Mouse (Mus musculus) brain, adult 2 months (tissue): ENCODE results near the gene Pcgf3.

ENCODE experiments used
- DNase-seq: peaks from one replicate; pipeline ENCODE4 v3.0.0; 2011; ENCODE audit warnings: low read depth, low spot score

The Pcgf3 gene

DNA sequence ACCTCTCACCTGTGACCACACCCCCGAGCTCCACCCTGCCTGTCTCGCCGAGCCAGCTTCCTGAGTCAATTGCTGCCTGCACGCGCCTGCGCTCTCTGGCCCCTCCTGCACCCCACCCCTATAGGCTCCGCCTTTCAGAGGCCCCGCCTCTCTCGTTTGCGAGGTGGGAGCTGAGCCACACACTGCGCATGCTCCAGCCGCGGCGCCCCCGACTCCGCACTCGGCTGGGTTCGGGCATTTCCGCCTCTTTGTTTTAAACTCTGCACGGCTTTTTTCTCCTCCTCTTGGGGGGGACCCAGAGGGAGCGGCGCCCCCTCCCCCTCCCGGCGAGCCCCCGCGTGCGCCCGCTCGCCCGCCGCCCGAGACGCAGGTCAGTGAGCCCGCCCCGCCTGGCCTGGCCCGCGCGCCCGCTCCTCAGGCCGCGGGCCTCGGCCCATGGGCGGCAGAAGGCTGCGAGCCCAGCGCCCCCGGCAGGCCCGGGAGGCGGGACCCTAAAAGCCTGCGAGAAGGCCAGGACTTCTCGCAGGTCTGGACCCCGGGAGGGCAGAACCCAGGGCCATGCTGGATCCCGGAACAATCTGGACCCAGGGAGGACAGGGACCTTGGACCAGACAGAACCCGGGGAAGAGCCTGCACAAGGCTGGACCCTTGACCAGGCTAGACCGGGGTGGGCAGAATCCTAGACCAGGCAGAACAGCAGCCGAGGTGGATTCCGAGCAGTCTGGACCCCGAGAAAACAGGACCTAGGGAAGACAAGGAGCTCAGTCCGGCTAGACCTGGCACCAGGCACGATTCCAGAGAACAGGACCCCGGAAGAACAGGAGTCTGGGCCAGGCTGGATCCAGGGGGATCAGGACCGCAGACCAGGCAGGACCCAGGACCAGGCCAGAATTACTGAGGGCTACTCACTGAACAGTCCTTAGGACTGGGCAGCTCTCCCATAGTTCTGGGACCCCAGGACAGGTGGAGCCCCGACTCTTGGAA is at the start of gene Pcgf3:
Gene Pcgf3 (plus strand): TSS at position 151 of the 984 bp plus-strand sequence.
- peak; percentile 98 for DNase-seq

GRCm38 (mm10) chr5:108414711-108415110 is 46.3 kb upstream of the Pcgf3 start:
- no peak for DNase-seq

GRCm38 (mm10) chr5:108422741-108423140 is 38.3 kb upstream of the Pcgf3 start:
- no peak for DNase-seq

GRCm38 (mm10) chr5:108423427-108423826 is 37.6 kb upstream of the Pcgf3 start:
- DNase-seq, result no peak

DNA sequence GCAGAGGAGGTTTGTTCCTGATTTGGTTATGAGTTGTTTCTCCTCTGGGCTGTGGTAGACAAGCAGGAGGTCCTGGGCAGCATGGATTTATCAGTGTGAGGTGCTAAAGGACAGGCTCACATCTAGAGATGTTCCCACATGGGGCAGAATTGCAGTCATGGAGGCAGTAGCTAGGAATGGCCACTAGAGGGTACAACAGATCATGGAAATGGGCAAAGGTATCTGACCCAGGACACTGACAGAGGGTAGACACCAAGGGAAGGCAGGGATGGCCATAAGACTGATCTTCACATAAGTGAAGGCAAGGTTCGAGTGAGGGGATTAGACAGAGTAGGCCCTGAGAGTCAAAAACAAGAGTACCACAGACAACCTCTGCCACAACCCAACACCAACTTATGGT is 33.8 kb upstream of the Pcgf3 start:
- DNase-seq, result peak; percentile 74

- no peak for DNase-seq
Observed at GRCm38 (mm10) chr5:108431196-108431595, 29.8 kb upstream of the Pcgf3 start.

DNA sequence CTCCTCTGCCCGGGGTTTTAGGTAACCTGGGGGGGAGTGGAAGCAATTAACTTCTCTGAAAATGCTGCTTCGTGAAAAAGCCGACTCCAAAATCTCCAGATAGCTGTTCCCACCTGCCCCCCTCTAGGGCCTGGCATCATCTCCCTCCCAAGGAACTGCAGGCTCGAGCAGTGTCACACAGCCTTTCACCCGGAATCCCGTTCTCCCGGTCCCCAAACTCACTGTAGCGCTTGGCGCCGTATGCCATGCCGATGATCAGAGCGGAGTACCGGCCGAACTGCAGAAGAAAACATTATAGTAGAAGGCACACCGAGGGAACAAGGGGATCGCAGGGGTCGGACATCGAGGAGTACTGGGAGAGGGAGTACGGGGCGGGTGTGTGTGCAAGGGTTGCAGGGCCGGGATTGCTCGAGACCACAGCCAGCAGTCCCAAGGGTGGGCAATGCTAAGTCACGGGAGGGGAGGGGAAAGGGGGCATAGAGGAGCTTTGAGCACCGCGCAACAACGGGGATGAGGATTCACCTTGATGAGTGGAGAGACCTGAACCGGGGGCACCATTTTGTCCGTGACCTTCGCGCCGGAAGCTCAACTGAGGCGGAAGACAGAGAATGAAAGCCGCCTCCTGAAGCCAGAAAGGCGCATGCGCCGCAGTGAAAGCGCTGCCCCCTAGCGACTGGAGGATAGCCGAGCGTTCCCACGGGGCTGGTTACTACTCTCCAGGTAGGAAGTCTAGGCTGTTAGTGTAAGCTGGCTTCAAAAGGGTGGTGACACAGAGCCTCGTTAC is 27.0 kb upstream of the Pcgf3 start, which contains the start of gene Atp5k:
Gene Atp5k (minus strand): TSS at position 645 of the 784 bp plus-strand sequence.
- DNase-seq, result peak; percentile 96

DNA sequence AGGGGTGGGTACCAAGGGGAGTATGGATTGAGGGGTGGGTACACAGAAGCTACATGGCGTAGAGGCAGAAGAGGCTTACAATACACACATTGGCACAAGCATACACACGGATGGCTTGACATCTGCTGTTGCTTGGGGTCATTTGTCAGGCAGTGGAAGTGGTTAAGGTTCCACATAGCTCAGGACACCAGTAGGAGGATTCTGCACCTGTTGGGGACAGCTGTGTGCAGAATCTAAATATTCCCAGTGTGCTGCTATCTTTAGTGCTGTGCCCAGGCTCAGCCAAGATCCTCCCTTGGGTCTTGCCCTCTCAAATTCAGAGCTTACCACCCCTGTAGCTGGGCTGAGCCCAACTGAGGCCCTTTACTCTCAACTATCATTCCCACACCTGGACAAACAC is 24.9 kb upstream of the Pcgf3 start:
- no peak for DNase-seq

DNA sequence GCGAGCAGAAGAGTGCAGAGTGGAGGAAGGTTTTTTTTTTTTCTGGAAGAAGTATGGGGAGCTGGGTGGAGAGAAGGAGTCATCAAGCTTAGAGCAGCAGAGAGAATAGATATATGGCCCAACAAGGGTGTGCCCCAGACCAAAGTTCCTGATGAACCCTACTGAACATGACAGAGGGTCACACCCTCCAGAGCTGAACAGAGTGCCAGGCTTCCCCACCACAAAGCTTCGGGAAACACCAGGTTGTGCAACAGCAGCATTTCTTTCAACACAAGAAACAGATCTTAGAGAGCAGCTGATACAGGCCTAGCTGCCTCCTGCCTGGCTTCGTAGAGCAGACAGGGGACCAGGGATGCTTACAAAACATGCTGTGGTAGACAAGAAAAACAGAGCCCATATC is 14.1 kb upstream of the Pcgf3 start:
- no peak for DNase-seq

DNA sequence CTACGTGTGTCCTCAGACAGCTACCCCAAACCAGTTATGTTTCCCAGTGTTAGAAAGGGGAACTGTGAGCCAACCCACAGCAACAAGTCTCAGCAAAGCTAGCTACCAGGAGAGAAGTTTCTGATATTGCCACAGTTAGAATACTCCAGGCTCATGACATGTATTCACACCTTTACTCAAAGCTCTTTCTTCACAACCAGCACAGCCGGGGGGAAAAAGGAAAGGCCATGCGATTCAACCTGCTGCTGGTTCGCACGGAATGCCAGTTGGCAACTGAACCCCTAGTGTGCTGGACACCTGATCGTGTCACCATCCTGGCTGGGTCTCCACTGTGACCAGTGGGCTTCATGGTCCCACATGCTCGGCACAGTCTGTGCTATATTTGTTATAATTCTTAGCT is 13.2 kb upstream of the Pcgf3 start:
- no peak for DNase-seq

DNA sequence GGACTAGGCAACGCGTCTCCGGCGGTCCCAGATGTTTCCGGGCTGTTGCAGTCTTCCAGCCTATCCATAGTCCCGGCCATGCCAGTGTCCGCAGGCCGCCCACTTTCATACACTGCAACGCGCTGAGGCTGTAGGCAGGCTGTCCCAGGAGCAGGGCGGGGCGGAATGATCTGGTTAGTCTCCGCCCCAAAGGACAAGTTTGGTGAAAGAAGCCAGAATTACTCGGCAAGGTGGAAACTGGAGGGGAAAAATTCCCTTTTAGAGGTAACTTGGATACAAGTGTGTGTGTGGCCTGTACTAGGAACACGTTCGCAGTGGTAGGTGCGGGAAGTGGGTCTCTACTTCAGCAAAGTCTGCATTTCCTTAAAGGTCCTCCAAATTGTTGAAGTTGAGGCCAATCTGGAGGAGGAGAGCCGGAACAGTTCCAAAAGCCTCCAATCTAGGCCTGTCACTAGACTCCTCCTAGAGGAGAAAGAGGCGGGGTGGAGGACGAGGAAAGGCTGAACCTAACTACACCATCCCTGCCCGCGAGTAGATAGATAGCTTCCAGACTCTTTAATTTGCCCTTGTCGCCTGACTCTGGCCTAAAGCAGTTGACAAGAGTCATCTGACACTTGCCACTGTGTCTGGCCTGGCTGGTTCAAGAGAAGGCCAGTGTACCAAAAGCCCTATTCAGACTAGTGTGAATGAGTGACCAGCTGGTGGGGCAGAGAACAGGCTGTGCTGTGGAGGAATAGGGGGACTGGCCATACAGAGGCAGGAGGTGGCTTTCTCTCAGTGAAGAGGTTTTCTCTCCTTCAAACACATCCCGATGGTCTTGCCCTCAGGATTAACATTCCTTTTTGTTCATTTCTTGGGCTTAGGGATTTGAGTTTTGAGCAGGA is 12.0 kb upstream of the Pcgf3 start, which contains the start of gene Mfsd7a:
Gene Mfsd7a (minus strand): TSS at position 107 of the 884 bp plus-strand sequence.
- peak; percentile 27 for DNase-seq

- no peak for DNase-seq
Observed at GRCm38 (mm10) chr5:108450837-108451540, 10.0 kb upstream of the Pcgf3 start.

- DNase-seq, result no peak
Observed at GRCm38 (mm10) chr5:108451611-108452010, 9.4 kb upstream of the Pcgf3 start.

DNA sequence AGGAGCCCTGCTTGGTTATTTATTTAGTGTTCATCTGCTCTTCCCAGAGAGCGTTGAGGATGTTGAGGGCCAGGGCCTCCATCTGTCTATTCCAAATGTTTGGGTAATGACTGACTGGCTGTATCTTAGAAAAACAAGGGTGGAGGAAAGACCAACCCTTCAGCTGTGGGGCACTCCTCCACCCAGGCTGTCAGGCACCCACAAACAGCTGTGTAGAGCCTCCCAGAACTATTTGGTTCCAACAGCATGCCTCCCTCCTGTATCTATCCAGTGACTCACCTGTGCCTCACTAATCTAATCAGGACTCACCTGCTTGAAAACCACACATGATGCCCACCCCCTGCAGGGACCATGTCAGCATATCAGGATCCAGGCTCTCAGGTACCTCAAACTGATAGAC is 8.6 kb upstream of the Pcgf3 start:
- no peak for DNase-seq

DNA sequence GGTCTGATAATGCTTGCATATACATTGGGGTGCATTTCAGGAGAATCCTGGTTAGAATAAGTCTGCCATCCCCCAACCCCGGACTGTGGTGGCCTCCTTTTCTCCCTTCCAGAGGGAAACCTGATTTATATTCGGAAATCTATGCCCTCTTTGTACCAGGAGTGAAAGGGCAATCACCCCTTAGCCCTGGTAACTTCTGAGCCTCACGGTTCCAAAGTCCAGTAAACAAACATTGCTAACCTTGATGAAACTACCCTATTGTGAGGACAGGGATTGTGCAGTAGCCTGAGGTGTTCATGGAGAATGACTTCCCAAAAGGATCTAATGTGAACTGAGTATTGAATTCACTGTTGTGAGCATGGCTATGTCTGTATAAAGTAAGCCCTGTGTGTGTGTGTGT is 6.9 kb upstream of the Pcgf3 start:
- DNase-seq, result no peak

- DNase-seq, result no peak
Observed at GRCm38 (mm10) chr5:108458706-108459105, 2.3 kb upstream of the Pcgf3 start.

GRCm38 (mm10) chr5:108460461-108460860 is 571 bp upstream of the Pcgf3 start:
- DNase-seq, result no peak

- DNase-seq, result no peak
Observed at GRCm38 (mm10) chr5:108462446-108462845, 1.4 kb downstream of the Pcgf3 start.

- DNase-seq, result no peak
Observed at GRCm38 (mm10) chr5:108465131-108465891, 4.3 kb downstream of the Pcgf3 start.

GRCm38 (mm10) chr5:108466647-108467046 is 5.6 kb downstream of the Pcgf3 start:
- no peak for DNase-seq
